Mouse (Mus musculus) CH12.LX (cell line): ENCODE measurements around the gene Lmtk2. TPM values are rescaled to one million over a fixed set of nuclear protein-coding genes. Genes with fewer than 3 reads are reported as not detected.

Experiments used
- DNase-seq: peaks from one replicate; pipeline ENCODE4 v3.0.0-alpha.2; 2013; ENCODE audit errors: extremely low read depth
- H3K27ac ChIP-seq: 2 replicates; pipeline ENCODE4 v1.5.1; 2012; ENCODE audit warnings: low read depth, mild to moderate bottlenecking, control low read depth, moderate library complexity; ENCODE audit not compliant: insufficient read depth
- H3K27me3 ChIP-seq: replicated peaks from 2 replicates; pipeline ENCODE3; 2012; ENCODE audit warnings: inconsistent platforms
- H3K36me3 ChIP-seq, 2 experiments: replicated peaks in 1 of 2; 2 replicates each; pipeline versions ENCODE3 to v1.6.1; 2012; ENCODE audit warnings: inconsistent platforms in 1 of 2, low read length in 1 of 2, mild to moderate bottlenecking in 1 of 2, mixed read lengths in 1 of 2, moderate library complexity in 1 of 2; ENCODE audit not compliant: control insufficient read depth in 1 of 2, insufficient read depth in 1 of 2
- H3K4me1 ChIP-seq, 2 experiments: 2 replicates each; pipeline ENCODE4 v1.6.1; 2012; ENCODE audit warnings: inconsistent platforms in 1 of 2, moderate library complexity in 1 of 2; ENCODE audit not compliant: insufficient read depth in 2 of 2, control insufficient read depth in 1 of 2
- H3K4me2 ChIP-seq: 2 replicates; pipeline ENCODE4 v1.6.1; 2012; ENCODE audit warnings: low read depth, mild to moderate bottlenecking, control low read depth; ENCODE audit not compliant: poor library complexity, insufficient read depth, severe bottlenecking
- H3K4me3 ChIP-seq, 3 experiments: fragments of 150-350 bp in 1 of 3; sonication (generic) in 1 of 3; replicated peaks in 1 of 3; 2 replicates each; pipeline versions ENCODE3 to v1.5.1; 2011 to 2012; ENCODE audit warnings: low read depth in 2 of 3, low read length in 2 of 3, mild to moderate bottlenecking in 2 of 3, moderate library complexity in 2 of 3, control low read depth in 1 of 3, improper control_type of control experiment in 1 of 3, inconsistent platforms in 1 of 3, mixed read lengths in 1 of 3; ENCODE audit not compliant: poor library complexity in 1 of 3
- H3K79me2 ChIP-seq: replicated peaks from 2 replicates; pipeline ENCODE4 v1.6.1; 2012; ENCODE audit warnings: mild to moderate bottlenecking, moderate library complexity; ENCODE audit not compliant: control insufficient read depth, poor library complexity, insufficient read depth, severe bottlenecking; ENCODE audit errors: extremely low read depth
- H3K9ac ChIP-seq: 2 replicates; pipeline ENCODE4 v1.6.1; 2012; ENCODE audit warnings: low read depth, mild to moderate bottlenecking, control low read depth, moderate library complexity; ENCODE audit not compliant: insufficient read depth
- H3K9me3 ChIP-seq: replicated peaks from 2 replicates; pipeline ENCODE3; 2012; ENCODE audit warnings: low read length, inconsistent platforms, mixed read lengths
- BHLHE40 ChIP-seq: IDR thresholded peaks from 2 replicates; pipeline ENCODE4 v1.6.1; 2011; ENCODE audit warnings: mild to moderate bottlenecking, low read depth, low read length, improper control_type of control experiment
- CTCF ChIP-seq, 2 experiments: IDR thresholded peaks in 1 of 2; conservative IDR thresholded peaks in 1 of 2; 2 replicates each; pipeline ENCODE4 v1.5.1; 2011 to 2012; ENCODE audit warnings: low read depth in 2 of 2, low read length in 2 of 2, improper control_type of control experiment in 1 of 2, inconsistent platforms in 1 of 2, mild to moderate bottlenecking in 1 of 2, moderate library complexity in 1 of 2
- E2F4 ChIP-seq: IDR thresholded peaks from 2 replicates; pipeline ENCODE4 v1.6.1; 2011; ENCODE audit warnings: low read depth, low read length, improper control_type of control experiment; ENCODE audit not compliant: insufficient replicate concordance
- EP300 ChIP-seq: IDR thresholded peaks from 2 replicates; pipeline ENCODE4 v1.6.1; 2011; ENCODE audit warnings: low read length, improper control_type of control experiment
- ETS1 ChIP-seq: conservative IDR thresholded peaks from 2 replicates; pipeline ENCODE4 v1.6.1; 2012; ENCODE audit warnings: low read depth, mild to moderate bottlenecking, inconsistent platforms, low read length, improper control_type of control experiment, moderate library complexity
- GABPA ChIP-seq: IDR thresholded peaks from 2 replicates; pipeline ENCODE4 v1.6.1; 2012; ENCODE audit warnings: low read depth, low read length, improper control_type of control experiment, inconsistent platforms; ENCODE audit not compliant: insufficient replicate concordance
- IRF4 ChIP-seq: IDR thresholded peaks from 2 replicates; pipeline ENCODE4 v1.6.1; 2014; ENCODE audit warnings: low read depth, mild to moderate bottlenecking, inconsistent platforms, low read length, improper control_type of control experiment
- JUN ChIP-seq: IDR thresholded peaks from 2 replicates; pipeline ENCODE4 v1.6.1; 2011; ENCODE audit warnings: low read depth, mild to moderate bottlenecking, low read length, improper control_type of control experiment, moderate library complexity; ENCODE audit not compliant: insufficient read depth
- MAFK ChIP-seq: IDR thresholded peaks from 2 replicates; pipeline ENCODE4 v1.6.1; 2011; ENCODE audit warnings: low read length, improper control_type of control experiment; ENCODE audit not compliant: insufficient replicate concordance
- MEF2A ChIP-seq: IDR thresholded peaks from 2 replicates; pipeline ENCODE4 v1.6.1; 2014; ENCODE audit warnings: low read depth, mild to moderate bottlenecking, inconsistent platforms, low read length, improper control_type of control experiment, borderline replicate concordance
- MXI1 ChIP-seq: IDR thresholded peaks from 2 replicates; pipeline ENCODE4 v1.6.1; 2011; ENCODE audit warnings: mild to moderate bottlenecking, low read depth, low read length, improper control_type of control experiment
- MYC ChIP-seq: IDR thresholded peaks from 2 replicates; pipeline ENCODE4 v1.6.1; 2011; ENCODE audit warnings: low read depth, mild to moderate bottlenecking, improper control_type of control experiment, low read length
- NELFE ChIP-seq: IDR thresholded peaks from 2 replicates; pipeline ENCODE4 v1.6.1; 2011; ENCODE audit warnings: low read depth, low read length, improper control_type of control experiment
- NRF1 ChIP-seq: IDR thresholded peaks from 2 replicates; pipeline ENCODE4 v1.6.1; 2014; ENCODE audit warnings: low read depth, mild to moderate bottlenecking, inconsistent platforms, low read length, improper control_type of control experiment, moderate library complexity
- POLR2A ChIP-seq: IDR thresholded peaks from 2 replicates; pipeline ENCODE4 v1.6.1; 2011; ENCODE audit warnings: low read depth, mild to moderate bottlenecking, improper control_type of control experiment, low read length
- RAD21 ChIP-seq: IDR thresholded peaks from 2 replicates; pipeline ENCODE4 v1.6.1; 2011; ENCODE audit warnings: low read depth, mild to moderate bottlenecking, low read length, improper control_type of control experiment, moderate library complexity
- SIN3A ChIP-seq: IDR thresholded peaks from 2 replicates; pipeline ENCODE4 v1.6.1; 2012; ENCODE audit warnings: low read length, improper control_type of control experiment, inconsistent platforms
- TBP ChIP-seq: conservative IDR thresholded peaks from 2 replicates; pipeline ENCODE4 v1.6.1; 2011; ENCODE audit warnings: low read depth, low read length, improper control_type of control experiment
- ZKSCAN1 ChIP-seq: IDR thresholded peaks from 2 replicates; pipeline ENCODE4 v1.6.1; 2012; ENCODE audit warnings: low read depth, inconsistent platforms, low read length, improper control_type of control experiment, borderline replicate concordance
- dilution Hi-C: fragments of 300-500 bp; cut with MboI; formaldehyde crosslinking; loops from 2 replicates; pipeline ENCODE4 v1.14.3; 2020; ENCODE audit warnings: low sequenced_read_pairs; ENCODE audit not compliant: extremely low pct_unique_long_range_greater_than_20kb, extremely low pct_ligation_motif_present
- in situ Hi-C: fragments of 300-500 bp; cut with MboI; formaldehyde crosslinking; loops from 3 replicates; pipeline ENCODE4 v1.14.3; 2019; ENCODE audit warnings: low sequenced_read_pairs, low pct_ligation_motif_present, low pct_unique_long_range_greater_than_20kb, mixed read lengths
- polyA plus RNA-seq: library from polyadenylated mRNA; unstranded; fragments of >175 nt; gene quantifications from 2 replicates; pipeline ENCODE4 v1.2.1, GENCODE M21; 2012; ENCODE audit warnings: low read depth; ENCODE audit not compliant: insufficient read length
- total RNA-seq, 2 experiments: library from RNA; depleted of rRNA; stranded (reverse); fragments of 300-350 nt in 1 of 2; fragments of >200 nt in 1 of 2; gene quantifications; 2 replicates each; pipeline ENCODE4 v1.2.3; 2012 to 2014

The Lmtk2 gene
- total and polyA plus RNA-seq, 3 experiments: 5.1 to 10.1 (median 5.7) TPM

DNA sequence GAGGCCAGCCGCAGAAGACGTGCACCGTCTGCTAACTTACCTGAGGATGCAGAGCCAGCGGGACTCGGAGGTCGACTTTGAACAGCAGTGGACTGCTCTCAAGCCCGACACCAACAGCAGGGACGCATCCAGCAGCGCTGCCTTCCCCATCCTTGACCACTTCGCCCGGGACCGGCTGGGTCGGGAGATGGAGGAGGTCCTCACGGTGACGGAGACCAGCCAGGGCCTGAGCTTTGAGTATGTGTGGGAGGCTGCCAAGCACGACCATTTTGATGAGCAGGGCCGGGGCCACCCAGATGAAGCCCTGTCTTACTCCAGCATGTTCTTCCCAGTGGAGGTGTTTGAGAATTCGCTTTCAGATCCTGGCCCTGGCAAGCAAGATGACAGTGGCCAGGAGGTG is 73.4 kb downstream of the Lmtk2 start:
- Histone ChIP-seq H3K4me2 (no peak overlapping the region), H3K27me3 (no peaks in the 10 kb centered on the region), H3K79me2 (no peaks in the 10 kb centered on the region), H3K4me3 (no peak overlapping the region), H3K9ac (no peak overlapping the region), H3K27ac (no peak overlapping the region), H3K36me3 (peaks cover 53 to 91% of the 10 kb centered on the region in 2 experiments), H3K9me3 (no peaks in the 10 kb centered on the region), H3K4me1 (peaks cover 0 to 8% of the 10 kb centered on the region in 2 experiments; a peak in 2 of 4 replicates)
- in situ Hi-C loops (no loop called here), dilution Hi-C loops (no loop called here)
- DNase-seq: no peak
- no peak for TF ChIP-seq ETS1
- no peak for TF ChIP-seq SIN3A
- no peak for TF ChIP-seq EP300

- Histone ChIP-seq H3K4me2 (no peak overlapping the region), H3K27ac (no peak overlapping the region), H3K4me1 (peaks cover 14 to 35% of the 10 kb centered on the region in 2 experiments), H3K9me3 (no peaks in the 10 kb centered on the region), H3K79me2 (no peaks in the 10 kb centered on the region), H3K4me3 (no peak overlapping the region), H3K9ac (no peak overlapping the region), H3K27me3 (no peaks in the 10 kb centered on the region), H3K36me3 (peaks cover 35 to 79% of the 10 kb centered on the region in 2 experiments)
- dilution Hi-C loops: no loop called here
- in situ Hi-C loops: no loop called here
- TF ChIP-seq NELFE: no peak
- no peak for TF ChIP-seq IRF4
- TF ChIP-seq TBP: no peak
- no peak for TF ChIP-seq MXI1
- TF ChIP-seq MEF2A: no peak
- no peak for TF ChIP-seq MAFK
- TF ChIP-seq POLR2A: no peak
- no peak for TF ChIP-seq GABPA
- TF ChIP-seq E2F4: no peak
- no peak for TF ChIP-seq JUN
- no peak for TF ChIP-seq CTCF (conservative IDR thresholded peaks at IDR 0.05 in 1 of 2, IDR thresholded peaks at IDR 0.05 in 1 of 2; ENCODE audit: low read depth in 2 of 2, low read length in 2 of 2)
- TF ChIP-seq MYC: no peak
- TF ChIP-seq RAD21: no peak
- no peak for TF ChIP-seq ZKSCAN1
- TF ChIP-seq NRF1: no peak
- TF ChIP-seq BHLHE40: no peak
- DNase-seq: no peak
These were observed 78.0 kb downstream of the Lmtk2 start for GRCm38 (mm10) chr5:144178216-144178615.
